Mouse (Mus musculus) small intestine, adult 2 months (tissue): ENCODE results near the gene Tom1l1.

Experiments used
- CTCF ChIP-seq: fragments of 200-500 bp; IDR thresholded peaks from 2 replicates; pipeline ENCODE4 v1.5.1; 2012; ENCODE audit warnings: low read depth, mild to moderate bottlenecking, control low read depth, inconsistent platforms, low read length, moderate library complexity, mixed read lengths; ENCODE audit not compliant: insufficient replicate concordance, insufficient read length; ENCODE audit errors: extremely low read depth
- POLR2A ChIP-seq: fragments of 200-500 bp; IDR thresholded peaks from 2 replicates; pipeline ENCODE4 v1.6.1; 2012; ENCODE audit warnings: low read depth, mild to moderate bottlenecking, control low read depth, inconsistent platforms, low read length, moderate library complexity

DNA sequence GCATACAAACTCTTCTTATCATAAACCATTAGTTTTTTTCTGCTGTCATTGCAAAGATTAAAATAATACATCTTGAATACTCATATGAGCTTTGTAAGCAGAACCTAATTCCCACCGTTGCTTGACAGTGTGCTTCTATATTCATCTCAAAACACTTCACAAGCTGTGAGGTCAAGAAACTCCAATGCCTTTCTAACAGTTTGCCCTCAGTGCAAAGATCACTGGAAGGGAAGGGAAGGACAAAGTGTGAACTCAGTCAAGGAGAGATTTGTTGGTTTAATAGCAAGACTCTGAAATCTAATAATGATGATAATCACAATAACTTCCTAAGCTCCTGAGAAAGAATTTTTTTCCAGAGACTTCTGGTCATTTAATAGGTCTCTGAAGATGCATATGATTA is 60.4 kb downstream of the Tom1l1 start:
- TF ChIP-seq CTCF (no peak), POLR2A (no peak)
